Mouse (Mus musculus): ENCODE results near the gene Catsperd.
"Not testable (repeated sequence)": the region's sequence is repeated elsewhere in the genome, so short reads cannot be mapped to it uniquely, and the experiment has no call there.

Gene Catsperd

DNA sequence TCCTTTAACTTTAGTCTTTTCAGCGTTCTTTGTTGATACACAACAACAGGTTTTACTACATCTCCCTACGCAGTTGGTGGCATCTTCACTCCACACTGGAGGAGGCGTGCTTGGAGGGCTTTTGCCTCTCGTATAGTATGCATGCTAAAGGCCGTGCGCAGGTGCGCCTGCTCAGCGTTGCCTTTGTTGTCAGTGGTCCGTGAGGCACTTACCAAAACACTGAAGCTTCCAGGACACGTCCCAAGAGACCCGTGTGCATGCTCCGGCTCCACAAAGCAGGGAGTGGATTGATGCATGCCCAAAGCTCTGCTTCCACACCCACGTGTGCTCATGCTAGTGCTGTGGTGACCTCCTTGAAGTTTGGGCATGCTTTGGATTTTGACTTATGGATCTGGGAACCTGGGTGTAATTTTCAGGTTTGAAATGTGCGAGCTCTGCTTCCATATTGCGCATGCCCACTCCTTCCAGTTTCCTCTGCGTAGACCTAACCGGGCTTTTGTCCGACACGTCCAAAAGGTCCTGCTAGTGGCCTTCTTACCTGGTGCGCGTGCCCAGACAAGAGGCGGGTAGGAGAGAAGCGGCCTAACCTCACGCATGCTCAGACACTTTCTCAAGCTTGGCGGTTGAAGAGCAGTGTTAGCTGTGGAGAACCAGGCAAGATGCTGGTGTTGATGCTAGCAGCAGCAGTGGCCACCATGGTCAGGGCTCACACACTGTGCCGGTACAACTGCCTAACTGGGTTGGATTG, at the start of gene Catsperd:
Gene Catsperd, plus strand, starts transcription at position 614 of the 748 bp plus-strand sequence.
- no peak for DNase-seq (ENCODE audit: low read depth)

DNA sequence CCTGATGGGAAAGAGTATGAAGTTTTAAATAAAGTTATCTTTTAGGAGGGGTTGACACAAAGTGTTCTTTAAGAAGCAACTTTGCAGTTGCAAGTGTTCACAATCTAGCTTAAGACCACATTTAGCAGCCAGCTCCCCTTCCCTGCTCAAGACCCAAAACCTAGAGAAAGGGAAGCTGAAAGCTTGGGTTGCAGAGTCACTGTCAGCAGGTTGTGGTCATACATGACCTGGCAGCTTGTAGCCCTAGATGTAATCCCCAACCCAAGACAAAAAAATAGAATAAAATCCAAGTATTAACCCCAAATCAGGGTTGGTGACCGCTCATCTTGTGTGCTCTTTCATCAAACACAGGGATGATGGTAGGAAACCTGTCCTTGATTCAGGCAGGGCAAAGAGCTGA, 44.9 kb upstream of the Catsperd start:
- no peak for DNase-seq (ENCODE audit: low read depth)

DNA sequence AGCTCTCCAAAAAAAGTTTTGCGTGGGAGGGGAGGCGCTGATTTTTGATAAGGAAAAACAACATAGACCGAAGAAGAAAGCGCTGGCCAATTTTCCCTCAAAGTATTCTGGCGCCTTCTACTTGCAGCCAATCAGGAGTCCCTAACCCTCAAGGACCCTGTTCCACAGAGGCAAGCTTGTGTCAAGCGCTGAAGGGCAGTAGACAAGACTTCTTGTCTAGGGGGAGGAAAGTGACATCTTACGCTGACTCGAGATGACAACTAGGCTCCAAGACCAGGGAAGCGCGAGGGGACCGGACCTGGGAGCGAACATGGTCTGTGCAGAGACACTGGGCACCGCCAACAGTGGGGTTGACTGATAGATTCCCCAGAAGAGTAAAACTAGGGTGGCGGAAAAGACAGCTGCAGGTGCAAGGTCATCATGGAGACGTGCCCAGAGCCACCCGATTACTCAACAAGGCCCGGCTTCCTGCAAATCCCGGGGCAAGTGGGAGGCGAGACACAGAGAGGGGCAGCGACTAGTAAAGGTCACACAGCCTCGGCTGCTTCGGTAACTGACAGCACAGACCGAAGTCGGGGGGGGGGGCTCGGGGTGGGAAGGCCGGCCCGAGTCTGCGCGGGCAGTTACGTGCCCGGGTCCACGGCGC, 44.2 kb upstream of the Catsperd start:
- peak; percentile 30 for DNase-seq (ENCODE audit: low read depth)

DNA sequence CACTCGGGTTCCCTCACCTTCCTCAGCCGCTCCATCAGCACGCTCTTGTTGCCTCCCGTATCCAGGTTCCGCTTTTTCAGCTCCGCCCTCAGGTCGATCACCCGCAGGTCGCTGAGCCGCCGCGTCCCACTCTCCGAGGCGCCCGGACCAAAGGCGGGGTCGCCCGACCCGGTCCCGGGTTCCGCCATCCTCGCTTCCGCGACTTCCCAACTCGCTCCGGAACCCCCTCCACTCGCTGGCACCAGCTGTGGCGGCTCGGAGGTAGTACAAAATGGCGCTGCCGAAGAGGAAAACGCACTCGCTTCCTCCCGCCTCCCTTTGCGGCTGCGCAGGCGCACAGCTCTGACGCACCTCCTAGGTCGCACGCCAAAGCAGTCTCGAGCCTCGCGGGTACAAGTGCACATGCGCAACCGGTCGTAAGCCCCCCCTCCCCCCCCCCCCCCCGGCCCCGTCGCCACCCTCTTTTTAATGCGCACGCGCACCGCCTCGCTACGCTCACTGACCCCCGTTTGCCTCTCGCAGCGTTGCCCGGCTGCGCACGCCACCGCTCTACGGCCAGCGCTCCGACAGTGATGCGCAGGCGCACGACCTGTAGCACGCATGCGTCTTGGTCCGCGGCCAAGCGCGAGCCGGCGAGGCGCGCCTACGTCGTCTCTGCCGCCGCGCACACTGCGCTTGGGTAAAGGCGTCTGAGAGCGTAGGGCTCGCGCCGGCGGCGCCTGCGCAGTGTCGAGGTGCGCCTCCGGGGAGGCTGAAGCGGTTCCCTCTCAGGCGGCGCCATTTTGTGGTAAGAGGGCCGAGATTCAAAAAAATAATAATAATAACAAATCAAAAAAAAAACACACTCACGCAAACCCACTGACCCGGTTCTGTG, 43.4 kb upstream of the Catsperd start, which contains the start of the genes Safb2 and Safb:
Gene Safb2, minus strand, starts transcription at position 329 of the 874 bp plus-strand sequence.
Gene Safb, plus strand, starts transcription at position 569 of the 874 bp plus-strand sequence.
- DNase-seq (ENCODE audit: low read depth) = peak; percentile 95

DNA sequence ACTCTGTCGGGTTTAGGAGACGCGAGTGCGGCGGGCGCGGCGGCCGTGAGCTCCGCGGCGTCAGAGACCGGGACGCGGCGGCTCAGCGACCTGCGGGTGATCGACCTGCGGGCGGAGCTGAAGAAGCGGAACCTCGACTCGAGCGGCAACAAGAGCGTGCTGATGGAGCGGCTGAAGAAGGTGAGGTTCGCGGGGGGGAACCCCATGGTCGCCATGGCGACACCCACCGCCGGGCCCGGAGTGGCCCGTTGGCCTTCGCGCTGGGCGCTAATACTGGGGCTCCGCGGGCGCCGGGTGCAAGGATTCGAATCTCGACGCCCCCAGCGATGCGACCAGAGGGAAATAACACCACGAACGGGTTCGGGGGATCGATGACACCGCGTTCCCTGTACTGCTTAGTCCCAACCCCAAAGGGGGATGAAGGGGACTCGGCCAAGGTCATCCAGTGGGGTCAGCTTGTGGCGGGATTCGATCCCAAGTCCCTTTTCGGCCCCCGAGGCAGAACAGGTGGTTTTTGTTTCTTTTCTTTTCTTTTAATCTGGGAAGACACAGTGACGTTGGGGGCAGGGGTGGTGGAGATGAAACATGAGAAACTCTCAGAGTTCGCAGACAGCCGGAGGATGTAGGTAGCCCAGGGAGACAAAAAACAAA, 42.6 kb upstream of the Catsperd start:
- DNase-seq (ENCODE audit: low read depth) = no peak

DNA sequence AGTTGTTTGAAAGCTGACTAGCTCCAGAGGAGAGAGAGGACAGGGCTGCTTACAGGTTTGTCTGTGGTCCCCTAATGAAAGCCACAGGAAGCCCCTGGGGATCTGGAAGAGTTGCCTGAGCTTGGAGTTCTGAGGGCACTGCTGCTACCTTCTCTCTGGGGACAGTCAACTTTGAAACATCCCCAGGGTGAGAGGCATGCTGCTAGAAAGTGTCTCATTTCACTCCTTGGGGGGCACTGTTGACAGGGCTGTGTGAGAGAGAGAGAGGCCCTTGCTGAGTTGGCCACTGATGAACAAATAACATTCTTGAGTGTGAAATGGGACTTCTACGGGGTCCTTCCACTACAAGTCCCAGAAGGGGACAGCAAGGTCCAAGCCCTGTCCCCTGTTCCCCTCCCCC, 40.2 kb upstream of the Catsperd start:
- no peak for DNase-seq (ENCODE audit: low read depth)

DNA sequence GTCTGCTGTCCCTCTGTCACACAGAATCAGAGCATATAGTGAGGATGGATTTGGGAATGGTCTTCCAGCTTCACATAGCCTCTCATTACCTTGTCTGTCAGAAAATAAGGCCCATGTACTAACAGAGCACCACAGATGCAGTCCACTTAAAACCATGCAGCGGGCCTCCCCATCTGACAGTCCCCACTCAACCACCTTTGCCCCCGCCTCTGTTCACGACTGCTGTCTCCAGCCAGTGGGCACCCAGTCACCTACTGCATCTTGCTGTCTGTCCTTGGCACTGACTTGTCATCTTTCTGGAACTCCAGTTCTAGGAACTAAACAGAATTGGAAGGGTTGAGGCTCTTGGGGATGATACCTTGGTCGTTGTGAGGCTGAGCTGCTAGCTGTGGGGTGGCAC, 39.0 kb upstream of the Catsperd start:
- no peak for DNase-seq (ENCODE audit: low read depth)

DNA sequence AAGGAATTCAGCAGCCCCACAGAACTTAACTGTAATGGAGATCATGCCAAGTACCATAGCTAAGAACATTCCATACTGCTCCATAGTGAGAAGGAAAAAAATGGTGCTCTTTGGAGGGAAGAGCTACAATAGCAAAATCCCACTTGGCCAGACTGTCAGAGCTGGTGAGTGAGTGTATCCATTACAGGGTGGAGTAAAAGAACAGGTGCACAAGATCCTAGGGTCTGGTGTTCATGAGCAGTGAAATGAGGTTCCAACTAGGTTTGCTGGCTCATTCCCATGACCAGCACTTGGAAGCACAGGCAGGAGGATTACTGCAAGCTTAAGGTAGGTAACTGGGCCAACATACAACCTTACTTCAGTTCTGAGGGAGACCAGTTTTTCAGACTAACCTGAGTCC, 35.4 kb upstream of the Catsperd start:
- no peak for DNase-seq (ENCODE audit: low read depth)

DNA sequence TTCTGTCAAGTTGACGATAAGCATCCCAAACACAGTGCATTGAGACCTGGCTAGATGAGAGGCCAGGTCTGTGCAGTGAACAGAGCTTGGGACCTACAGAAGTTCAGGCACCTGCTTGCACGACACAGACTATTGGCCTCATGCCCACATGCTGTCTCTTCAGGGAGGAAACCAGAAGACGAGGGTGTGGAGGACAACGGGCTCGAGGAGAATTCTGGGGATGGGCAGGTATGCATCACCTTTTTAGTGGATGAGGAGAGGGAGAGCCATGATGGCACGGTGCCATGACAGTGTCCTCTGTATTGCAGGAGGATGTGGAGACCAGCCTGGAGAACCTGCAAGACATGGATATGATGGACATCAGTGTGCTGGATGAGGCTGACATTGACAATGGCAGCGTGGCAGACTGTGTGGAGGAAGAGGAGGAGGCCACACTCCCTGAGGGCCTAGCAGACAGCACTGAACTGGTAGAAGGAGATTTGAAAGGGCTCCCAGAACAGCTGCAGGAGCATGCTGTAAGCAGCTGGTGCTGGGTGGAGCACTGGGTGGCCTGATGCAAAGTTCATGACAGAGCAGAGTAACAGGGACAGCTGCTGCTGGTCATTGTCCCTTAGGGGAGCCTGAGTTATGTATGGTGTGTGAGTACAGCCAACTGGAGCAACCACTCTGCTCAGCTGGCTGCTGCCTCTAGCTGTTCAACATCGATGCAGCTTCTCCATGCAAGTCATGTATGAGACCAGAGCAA, 34.2 kb upstream of the Catsperd start:
- DNase-seq (ENCODE audit: low read depth) = no peak

DNA sequence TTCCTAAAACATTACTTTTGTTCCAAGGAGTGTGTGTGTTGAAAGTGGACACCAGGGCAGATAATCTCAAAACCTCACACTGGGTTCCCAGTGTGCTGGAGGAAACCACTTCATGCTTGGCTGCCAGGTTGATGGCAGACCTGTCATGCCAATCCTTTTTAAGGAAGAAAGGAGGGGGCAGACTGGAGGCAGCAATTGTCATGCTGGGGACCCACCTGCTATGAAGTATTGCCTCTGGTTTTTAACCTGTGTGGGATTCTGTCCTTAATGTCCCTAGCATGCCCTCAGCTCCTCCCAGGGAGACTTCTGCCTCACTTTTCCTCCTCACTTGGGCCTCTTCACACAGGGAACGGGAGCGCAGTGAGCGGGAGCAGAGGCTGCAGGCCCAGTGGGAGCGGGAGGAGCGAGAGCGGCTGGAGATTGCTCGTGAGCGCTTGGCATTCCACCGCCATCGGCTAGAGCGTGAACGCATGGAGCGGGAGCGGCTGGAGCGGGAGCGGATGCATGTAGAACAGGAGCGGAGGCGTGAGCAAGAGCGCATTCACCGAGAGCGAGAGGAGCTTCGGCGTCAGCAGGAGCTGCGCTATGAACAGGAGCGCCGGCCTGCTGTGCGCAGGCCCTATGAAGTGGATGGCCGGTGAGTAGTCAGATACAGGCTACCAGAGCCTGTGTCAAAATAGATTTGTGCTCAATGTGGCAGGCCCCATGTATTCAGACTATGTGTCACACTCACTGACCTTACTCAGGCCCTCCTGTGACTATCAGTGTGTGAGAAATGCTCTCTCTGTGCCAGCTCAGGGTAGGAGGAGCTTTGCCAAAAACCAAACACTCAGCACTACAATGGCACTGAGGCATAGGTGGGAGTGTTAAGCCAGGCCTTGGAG, 24.5 kb upstream of the Catsperd start:
- no peak for DNase-seq (ENCODE audit: low read depth)

DNA sequence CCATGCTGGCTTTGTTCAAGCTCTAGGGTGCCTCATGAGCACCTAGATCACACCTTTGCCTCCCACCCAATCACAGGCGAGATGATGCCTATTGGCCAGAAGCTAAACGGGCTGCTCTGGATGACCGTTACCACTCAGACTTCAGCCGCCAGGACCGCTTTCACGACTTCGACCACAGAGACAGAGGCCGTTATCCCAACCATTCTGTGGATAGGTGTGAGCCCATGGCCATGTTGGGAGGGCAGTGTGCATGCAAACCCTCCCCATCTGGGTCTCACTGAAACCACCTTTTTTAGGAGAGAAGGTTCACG, 23.9 kb upstream of the Catsperd start:
- DNase-seq (ENCODE audit: low read depth) = no peak

DNA sequence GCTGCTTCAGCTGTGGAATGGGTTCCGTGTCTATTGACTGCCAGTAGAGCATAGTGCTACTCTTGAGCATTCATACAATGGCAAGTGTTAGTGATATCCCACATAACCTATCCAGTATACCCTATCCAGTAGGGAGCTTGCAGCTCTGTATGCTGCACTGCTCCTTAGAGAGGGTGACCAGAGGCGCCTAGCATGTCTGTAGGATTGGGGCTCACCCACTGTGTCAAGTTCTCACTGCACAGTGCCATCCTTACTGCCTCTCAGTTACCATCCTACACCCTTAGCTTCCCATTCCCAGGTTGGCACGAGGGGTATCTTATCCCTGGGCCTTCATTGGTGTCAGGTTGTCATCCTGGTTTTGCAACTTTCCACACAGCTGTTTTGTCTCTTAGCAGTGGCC, 23.5 kb upstream of the Catsperd start:
- no peak for DNase-seq (ENCODE audit: low read depth)

DNA sequence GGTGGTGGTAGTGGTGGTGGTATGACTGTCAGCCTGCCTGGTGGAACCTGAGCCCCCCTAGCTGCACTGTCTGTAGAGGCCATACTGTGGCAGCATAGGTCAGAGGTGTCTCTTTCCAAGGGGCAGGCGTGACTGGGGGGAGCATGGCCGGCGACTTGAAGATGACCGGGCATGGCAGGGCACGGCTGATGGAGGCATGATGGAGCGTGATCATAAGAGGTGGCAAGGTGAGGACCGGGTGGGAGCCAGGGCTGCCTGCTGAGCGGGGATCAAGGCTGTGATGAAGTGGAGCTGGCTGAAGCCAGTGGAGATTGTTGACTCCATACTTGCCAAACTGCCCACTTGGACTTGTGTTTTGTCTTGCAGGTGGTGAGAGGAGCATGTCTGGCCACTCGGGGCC, 22.5 kb upstream of the Catsperd start:
- no peak for DNase-seq (ENCODE audit: low read depth)

DNA sequence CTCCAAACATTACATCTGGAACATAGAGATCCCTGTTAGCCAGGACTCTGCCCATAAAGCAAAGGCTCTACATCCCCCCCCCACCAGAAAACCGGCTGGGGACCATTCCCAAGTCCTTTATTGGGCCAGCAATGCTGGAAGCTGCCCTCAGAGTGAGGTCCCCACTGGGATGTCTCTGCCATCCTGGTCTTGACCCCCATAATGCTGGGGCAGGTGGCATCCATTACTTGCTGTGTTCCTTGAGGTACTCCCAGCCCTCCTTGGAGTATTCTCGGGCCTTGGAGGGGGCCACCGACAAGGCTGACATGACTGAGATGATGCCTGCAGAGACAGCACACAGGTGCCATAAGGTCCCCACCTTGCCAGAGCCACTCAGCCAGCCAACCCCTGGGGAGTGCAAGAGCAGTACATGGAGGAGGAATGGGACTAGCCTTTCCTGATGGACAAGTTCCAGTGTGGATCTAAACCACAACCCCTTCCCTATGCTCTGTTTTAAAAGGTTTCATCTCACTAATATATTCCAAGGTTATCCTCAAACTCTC, 20.4 kb upstream of the Catsperd start:
- no peak for DNase-seq (ENCODE audit: low read depth)

DNA sequence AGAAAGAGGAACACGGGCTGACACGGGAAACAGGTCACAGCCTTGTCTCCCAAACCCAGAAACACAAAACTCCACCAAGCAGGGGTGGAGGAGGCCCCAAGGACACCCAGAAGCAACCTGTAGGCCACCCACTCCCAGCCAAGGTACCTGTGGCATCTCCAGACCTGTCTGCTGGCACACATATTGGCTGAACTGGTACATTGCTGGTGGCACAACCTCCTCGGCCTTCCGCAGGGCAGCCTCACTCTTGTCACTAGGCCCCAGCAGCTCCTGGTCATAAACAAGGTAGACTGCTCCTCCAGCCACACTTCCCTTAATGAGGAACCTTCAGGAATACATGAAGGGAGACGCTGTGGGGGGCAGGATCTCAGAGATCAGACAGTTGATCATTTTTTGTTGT, 19.2 kb upstream of the Catsperd start:
- DNase-seq (ENCODE audit: low read depth) = no peak

DNA sequence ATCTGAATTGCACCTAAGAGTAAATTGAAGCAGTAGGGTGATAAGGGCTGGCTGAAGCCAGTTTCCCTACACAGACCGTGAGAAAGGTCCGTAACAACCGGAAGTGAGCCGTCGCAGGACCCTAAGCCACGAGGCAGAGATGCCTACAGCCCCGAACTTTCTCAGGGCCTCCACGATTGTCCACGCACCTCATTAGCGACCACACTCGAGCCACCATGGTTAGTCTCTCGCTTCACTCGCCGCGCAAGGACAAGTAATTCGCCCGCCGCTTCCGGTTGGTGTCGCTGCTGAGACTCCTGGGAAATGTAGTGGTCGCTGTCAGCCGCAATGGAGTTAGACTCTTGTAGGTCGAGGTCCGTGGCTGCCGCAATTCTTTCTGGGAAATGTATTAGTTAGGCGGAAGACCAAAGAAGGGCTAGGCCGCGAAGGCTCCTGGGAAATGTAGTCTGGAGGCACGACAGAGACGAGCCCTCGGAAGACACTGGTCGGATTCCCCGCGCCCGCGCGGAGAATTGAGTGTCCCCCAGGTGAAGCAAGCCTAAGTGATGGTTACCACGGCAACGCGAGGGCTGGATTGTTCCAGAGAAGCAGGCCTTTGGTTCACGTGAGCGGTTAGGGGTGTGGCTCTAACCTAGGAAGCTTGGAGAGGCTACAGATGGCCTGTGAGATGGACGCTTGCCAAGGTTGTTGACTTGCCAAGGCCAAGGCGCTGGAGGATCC, 18.3 kb upstream of the Catsperd start, which contains the start of gene 2410015M20Rik:
Gene 2410015M20Rik, minus strand, starts transcription at position 320 of the 720 bp plus-strand sequence.
- DNase-seq (ENCODE audit: low read depth) = peak; percentile 96

DNA sequence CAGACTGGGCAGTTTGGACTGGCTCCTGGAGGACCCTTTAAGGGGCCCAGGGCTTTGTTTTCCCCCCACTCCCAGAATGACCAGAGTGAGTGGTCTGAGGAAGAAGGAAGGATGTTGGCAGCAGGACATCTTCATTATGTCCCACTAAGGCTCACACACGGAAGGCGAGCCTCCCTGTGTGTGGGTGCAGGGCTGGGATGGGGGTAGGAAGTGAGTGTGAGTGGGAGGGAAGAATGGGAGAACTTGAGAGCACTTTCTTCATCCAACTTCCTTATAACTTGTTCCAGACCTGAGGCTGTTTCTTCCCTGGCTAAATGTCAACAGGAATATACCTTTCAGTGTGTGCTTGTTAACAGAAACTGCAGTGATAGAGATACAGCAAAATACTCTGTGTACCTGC, 16.6 kb upstream of the Catsperd start:
- no peak for DNase-seq (ENCODE audit: low read depth)

DNA sequence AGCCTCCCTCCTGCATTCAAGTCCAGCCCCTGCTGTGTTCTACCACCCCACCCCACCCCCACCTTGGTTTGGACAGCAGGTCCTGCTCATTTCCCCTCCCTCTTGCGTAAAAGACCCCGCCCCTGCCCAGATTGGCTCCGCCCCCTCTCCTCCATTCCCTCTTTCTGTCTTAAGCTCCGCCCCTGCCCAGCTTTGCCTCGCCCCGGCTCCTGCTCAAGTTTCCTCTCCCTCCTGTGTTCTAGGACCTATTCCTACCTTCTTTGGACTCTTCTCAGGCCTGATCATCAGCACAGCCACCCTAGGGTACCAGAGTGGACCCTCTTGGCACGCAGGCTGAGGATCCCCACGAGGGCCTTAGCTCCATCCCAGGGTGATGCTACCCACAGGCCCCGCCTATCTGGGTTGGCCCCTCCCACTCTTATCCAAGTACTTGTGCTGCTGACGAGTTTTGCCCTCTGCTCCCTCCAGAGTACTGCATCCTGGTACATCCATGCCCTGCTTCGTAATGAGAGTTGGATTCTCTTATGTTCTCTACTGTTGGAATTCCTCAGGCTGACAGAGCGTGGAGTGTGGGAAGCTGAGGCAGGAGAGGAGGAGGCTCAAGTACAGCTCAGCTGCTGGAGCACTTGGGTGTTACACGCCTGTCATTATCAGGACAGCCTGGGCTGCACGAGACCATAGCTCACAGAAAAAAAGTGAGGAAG, 15.9 kb upstream of the Catsperd start:
- peak; percentile 71 for DNase-seq (ENCODE audit: low read depth)

DNA sequence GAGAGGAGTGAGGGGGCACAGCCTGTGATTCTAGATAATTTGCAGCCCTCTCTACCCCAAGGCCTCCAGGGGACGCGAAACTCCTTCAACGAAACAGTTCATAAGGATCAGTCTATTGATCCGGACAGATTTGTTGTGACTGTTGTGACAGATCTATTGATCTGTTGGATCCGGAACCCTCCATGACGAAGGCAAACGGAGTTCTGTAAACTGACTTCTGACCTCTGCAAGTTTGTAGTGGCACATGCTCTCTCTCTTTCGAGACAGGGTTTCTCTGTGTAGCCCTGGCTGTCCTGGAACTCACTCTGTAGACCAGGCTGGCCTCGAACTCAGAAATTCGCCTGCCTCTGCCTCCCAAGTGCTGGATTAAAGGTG, 15.4 kb upstream of the Catsperd start:
- not testable (repeated sequence) for DNase-seq (ENCODE audit: low read depth)
